Mouse (Mus musculus) forebrain, embryonic 13.5 days (tissue): ENCODE results near the gene Gab2. TPM values are rescaled to one million over a fixed set of nuclear protein-coding genes. Genes with fewer than 3 reads are reported as not detected.

Source experiments
- ATAC-seq: fragments of 200-750 bp; cut with Nextera tagmentation; 2 replicates; pipeline ENCODE4 v1.8.0; 2017
- H3K27ac ChIP-seq: fragments of 300-500 bp; sonication (generic); 2 replicates; pipeline ENCODE4 v1.5.1; 2015; ENCODE audit warnings: inconsistent platforms, mild to moderate bottlenecking, moderate library complexity
- H3K27me3 ChIP-seq: fragments of 300-500 bp; sonication (generic); 2 replicates; pipeline ENCODE4 v1.6.1; 2015; ENCODE audit warnings: mild to moderate bottlenecking, inconsistent platforms
- H3K36me3 ChIP-seq: fragments of 300-500 bp; sonication (generic); 2 replicates; pipeline ENCODE4 v1.6.1; 2015; ENCODE audit warnings: mild to moderate bottlenecking, inconsistent platforms; ENCODE audit not compliant: poor library complexity, severe bottlenecking
- H3K4me1 ChIP-seq: fragments of 300-500 bp; sonication (generic); 2 replicates; pipeline ENCODE4 v1.6.1; 2015; ENCODE audit warnings: inconsistent platforms
- H3K4me2 ChIP-seq: fragments of 300-500 bp; sonication (generic); 2 replicates; pipeline ENCODE4 v1.6.1; 2015; ENCODE audit warnings: inconsistent platforms, mild to moderate bottlenecking, moderate library complexity
- H3K4me3 ChIP-seq: fragments of 300-500 bp; sonication (generic); 2 replicates; pipeline ENCODE4 v1.5.1; 2015; ENCODE audit warnings: mild to moderate bottlenecking, inconsistent platforms
- H3K9ac ChIP-seq: fragments of 300-500 bp; sonication (generic); 2 replicates; pipeline ENCODE4 v1.6.1; 2015; ENCODE audit warnings: mild to moderate bottlenecking, inconsistent platforms
- H3K9me3 ChIP-seq: fragments of 300-500 bp; sonication (generic); replicated peaks from 2 replicates; pipeline ENCODE4 v1.6.1; 2016; ENCODE audit warnings: inconsistent platforms
- WGBS: fragments of 180-500 bp; shearing (Covaris S2); methylation state at CpG from one replicate; pipeline ENCODE4 v1.1.7; 2015; 5-methylcytosine and 5-hydroxymethylcytosine counted together
- polyA plus RNA-seq: library from polyadenylated mRNA; unstranded; fragments of >200 nt; fragmentation: Nextera tagmentation; extraction: Ambion mirVana; gene quantifications from 2 replicates; pipeline ENCODE4 v1.2.1, GENCODE M21; 2015

The Gab2 gene
- polyA plus RNA-seq = 9.9 and 10.1 TPM in 2 replicates

DNA sequence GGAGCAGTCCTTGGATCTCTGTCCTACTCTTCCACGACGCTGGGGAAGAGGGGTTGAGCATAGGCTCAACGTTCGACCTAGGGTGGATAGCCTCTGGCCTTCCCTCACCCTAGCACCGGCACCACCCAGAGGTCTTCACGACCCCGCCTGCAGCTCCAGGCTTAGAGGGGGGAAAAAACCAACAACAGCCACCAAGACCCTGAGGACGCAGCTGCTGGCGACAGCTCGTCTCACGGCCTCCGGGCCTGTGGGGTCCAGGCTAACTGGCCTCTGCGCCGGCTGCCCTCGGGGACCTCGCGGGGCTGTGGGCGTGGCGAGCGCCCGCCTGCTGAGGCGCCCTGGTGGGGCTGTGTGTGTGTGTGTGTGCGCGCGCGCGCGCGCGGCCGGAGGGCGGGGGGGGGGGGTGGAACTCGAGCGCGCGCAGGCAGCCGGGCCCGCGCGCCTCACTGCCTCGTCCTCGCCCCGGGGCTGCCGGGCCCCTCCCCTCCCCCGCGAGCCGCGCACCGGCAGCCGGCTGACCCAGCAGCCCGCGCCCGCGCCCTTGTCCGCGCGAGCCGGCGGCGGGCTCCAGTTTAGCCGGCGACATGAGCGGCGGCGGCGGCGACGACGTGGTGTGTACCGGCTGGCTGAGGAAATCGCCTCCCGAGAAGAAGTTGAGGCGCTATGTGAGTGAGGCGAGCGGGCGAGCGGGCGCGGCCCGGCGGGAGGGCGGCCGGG lies at the start of gene Gab2:
Gab2 (plus strand) TSS at position 345 of the 717 bp plus-strand sequence.
- Histone ChIP-seq H3K27ac (peak within 1 kb of the TSS; percentile 75), H3K27me3 (no peaks in the 10 kb centered on the region), H3K36me3 (no peaks in the 10 kb centered on the region), H3K4me2 (peak within 1 kb of the TSS; percentile 79), H3K4me3 (peak within 1 kb of the TSS; percentile 93), H3K9ac (peak within 1 kb of the TSS; percentile 91), H3K9me3 (no peaks in the 10 kb centered on the region), H3K4me1 (peaks cover 12% of the 10 kb centered on the region)
- peak; percentile 81 for ATAC-seq
- 0% methylated on average over 28 of the region's 83 CpGs for WGBS

DNA sequence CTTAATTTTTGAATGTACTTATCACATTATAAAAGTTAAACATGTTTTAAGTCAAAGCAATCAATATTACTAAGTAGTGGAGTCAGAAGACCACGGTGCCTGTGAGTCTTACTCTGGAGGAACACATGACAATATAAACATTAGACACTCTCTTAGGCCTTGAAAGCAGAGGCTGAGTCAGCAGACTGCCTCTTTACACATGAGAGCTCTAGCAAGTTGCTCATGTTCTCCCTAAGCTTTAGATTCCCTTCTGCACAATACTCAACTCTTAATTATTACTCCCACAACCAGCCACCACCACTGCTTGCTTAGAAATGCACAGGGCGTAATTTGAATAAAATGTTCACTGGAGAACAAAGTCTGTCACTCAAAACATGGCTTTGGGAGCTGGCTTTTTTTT lies 49.0 kb upstream of the Gab2 start:
- Histone ChIP-seq H3K4me3 (no peak overlapping the region), H3K4me2 (no peak overlapping the region), H3K9ac (no peak overlapping the region), H3K27ac (no peak overlapping the region), H3K27me3 (no peaks in the 10 kb centered on the region), H3K9me3 (no peaks in the 10 kb centered on the region), H3K4me1 (peaks cover 4% of the 10 kb centered on the region; the same call in 1 of the 2 replicates), H3K36me3 (no peaks in the 10 kb centered on the region)
- peak; percentile 50; the same call in 1 of the 2 replicates for ATAC-seq
- WGBS = 35% methylated on average over 2 of the region's 2 CpGs

DNA sequence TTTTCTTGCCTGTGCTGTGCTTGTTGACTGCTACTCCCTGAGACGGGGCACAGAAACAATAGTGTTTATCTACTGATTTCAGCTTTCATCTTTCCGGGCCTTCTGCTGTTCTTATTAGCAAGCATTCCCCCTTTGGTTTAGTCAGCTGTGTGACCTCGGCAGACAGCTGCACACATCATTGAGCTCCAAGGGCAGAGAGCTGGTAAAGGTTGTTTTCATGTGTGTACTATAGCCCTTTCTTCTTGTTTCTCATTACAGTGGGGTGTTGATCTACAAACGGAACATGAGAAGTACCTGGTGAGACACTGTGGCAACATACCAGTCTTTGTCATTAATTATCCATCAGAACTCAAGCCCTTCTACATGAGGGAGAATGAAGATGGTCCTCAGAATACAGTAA lies 41.7 kb upstream of the Gab2 start:
- ATAC-seq = no peak
- 73% methylated on average over 4 of the region's 4 CpGs for WGBS
- Histone ChIP-seq H3K9me3 (no peaks in the 10 kb centered on the region), H3K36me3 (no peaks in the 10 kb centered on the region), H3K4me2 (no peak overlapping the region), H3K27ac (no peak overlapping the region), H3K4me1 (no peaks in the 10 kb centered on the region), H3K27me3 (no peaks in the 10 kb centered on the region), H3K9ac (no peak overlapping the region), H3K4me3 (no peak overlapping the region)

DNA sequence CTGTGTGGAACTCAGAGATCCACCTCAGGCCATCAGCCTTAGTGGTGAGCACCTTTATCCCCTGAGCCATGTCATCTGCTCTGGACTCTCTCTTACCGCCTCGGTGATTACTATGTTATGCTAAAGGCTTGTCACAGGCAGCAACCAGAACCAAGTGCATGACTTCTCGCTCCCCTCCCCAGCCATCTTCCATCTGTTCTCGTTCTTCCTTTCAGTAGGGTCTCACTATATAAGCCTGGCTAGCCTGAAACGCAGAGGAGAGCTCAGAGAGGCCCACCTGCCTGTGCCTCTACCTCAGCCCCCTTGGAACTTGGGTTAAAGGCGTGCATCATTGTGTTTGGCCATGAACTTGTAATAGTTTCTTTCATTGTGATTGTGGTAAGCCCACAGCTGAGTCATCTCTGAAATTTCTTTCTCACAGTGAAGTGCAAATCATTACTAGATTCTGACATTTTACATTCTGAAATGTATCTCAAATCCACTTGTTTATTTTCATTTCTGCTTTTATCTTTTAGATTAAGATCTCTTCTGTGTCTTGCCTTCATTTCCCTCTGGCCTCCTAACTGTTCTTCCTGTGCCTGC lies 39.4 kb upstream of the Gab2 start:
- Histone ChIP-seq H3K36me3 (no peaks in the 10 kb centered on the region), H3K9me3 (no peaks in the 10 kb centered on the region), H3K27me3 (no peaks in the 10 kb centered on the region), H3K9ac (no peak overlapping the region), H3K4me1 (no peaks in the 10 kb centered on the region), H3K4me2 (no peak overlapping the region), H3K27ac (no peak overlapping the region), H3K4me3 (no peak overlapping the region)
- no peak for ATAC-seq
- 88% methylated on average over 6 of the region's 6 CpGs for WGBS

DNA sequence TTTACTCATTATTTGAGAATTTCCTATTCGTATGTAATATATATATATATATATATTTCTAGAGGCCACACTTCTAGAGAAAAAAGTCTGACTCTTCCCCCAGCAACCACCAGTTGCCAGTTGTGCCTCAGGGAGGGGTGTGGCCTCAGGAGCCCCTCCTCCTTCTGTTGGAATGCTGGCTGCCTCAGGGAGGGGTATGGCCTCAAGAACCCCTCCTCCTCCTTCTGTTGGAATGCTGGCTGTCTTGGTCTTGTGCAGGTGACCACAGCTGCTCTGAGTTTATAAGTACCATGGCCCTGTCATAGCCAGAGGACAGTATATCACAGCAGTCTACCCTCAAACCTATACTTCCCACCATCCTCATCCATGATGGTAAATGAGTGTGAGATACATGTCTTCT lies 38.4 kb upstream of the Gab2 start:
- WGBS = 94% methylated on average over 1 of the region's 1 CpGs
- H3K27me3 ChIP-seq = no peaks in the 10 kb centered on the region
- H3K4me3 ChIP-seq = no peak overlapping the region
- no peak overlapping the region for H3K4me2 ChIP-seq
- H3K36me3 ChIP-seq = no peaks in the 10 kb centered on the region
- no peak overlapping the region for H3K9ac ChIP-seq
- H3K27ac ChIP-seq = no peak overlapping the region
- H3K9me3 ChIP-seq = no peaks in the 10 kb centered on the region
- ATAC-seq = no peak
- no peaks in the 10 kb centered on the region for H3K4me1 ChIP-seq

DNA sequence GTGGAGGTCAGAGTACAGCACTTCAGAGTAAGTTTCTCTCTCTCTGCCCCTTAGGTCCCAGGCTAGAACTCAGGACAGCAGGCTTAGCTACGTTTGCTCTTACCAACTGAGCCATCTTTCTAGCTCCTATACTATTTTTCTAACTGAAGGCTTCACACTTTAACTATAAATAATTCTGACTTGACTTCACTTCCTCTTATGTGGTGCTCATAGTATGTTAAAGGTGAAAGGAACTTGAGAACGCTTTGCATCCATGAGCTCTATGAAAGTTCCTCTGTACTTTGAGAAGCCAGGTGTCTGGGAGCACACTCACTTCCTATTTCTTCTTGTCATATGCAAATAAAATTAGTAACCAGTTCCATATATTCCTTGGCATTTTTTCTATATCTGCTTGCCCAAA lies 20.4 kb upstream of the Gab2 start:
- peaks cover 12% of the 10 kb centered on the region; the same call in 1 of the 2 replicates for H3K36me3 ChIP-seq
- H3K4me3 ChIP-seq = no peak overlapping the region
- H3K4me2 ChIP-seq = no peak overlapping the region
- no peak overlapping the region for H3K9ac ChIP-seq
- no peaks in the 10 kb centered on the region for H3K27me3 ChIP-seq
- WGBS = 87% methylated on average over 2 of the region's 2 CpGs
- H3K9me3 ChIP-seq = no peaks in the 10 kb centered on the region
- H3K27ac ChIP-seq = no peak overlapping the region
- H3K4me1 ChIP-seq = no peaks in the 10 kb centered on the region
- no peak for ATAC-seq

DNA sequence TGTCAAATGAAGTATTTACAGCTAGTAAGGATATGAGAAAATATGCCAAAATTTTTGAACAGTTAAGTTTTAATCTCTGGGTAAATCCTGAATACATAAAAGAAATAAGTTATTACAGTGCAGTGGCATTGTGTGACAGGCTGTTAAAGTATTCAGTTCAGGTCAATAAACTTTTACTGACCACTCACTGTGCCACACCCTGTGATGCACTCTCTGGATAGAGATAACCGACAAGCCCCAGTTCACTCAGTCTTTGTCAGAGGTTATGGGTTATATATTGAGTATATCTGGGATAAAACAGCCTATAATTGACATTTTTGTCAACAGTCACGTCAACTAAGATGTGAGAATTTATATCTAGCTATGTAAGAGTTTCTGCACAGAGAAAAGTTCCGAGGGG lies 9.9 kb upstream of the Gab2 start:
- Histone ChIP-seq H3K4me1 (no peaks in the 10 kb centered on the region), H3K4me3 (no peak overlapping the region), H3K9me3 (no peaks in the 10 kb centered on the region), H3K27ac (no peak overlapping the region), H3K4me2 (no peak overlapping the region), H3K9ac (no peak overlapping the region), H3K27me3 (no peaks in the 10 kb centered on the region), H3K36me3 (no peaks in the 10 kb centered on the region)
- 90% methylated on average over 3 of the region's 3 CpGs for WGBS
- no peak for ATAC-seq

DNA sequence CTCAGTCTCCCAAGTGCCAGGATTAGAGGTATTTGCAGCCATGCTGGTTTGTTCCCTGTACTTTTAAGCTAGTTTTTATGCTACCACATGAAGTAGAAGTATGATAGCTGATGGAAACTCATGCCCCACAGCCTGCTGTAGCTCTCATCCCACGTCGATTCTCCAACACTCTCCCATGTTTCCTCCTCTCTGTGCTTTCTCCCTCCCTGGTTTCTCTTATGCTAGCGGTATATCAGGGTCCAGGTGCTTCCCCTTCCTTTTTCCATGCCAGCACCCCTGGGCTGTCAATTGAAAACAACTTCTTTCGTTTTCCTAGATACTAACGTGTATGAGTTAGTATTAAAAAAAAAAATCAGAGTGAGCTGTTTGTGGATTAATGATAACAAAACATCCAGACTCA lies 9.3 kb upstream of the Gab2 start:
- Histone ChIP-seq H3K9me3 (no peaks in the 10 kb centered on the region), H3K36me3 (no peaks in the 10 kb centered on the region), H3K4me3 (no peak overlapping the region), H3K4me1 (no peaks in the 10 kb centered on the region), H3K27me3 (no peaks in the 10 kb centered on the region), H3K4me2 (no peak overlapping the region), H3K9ac (no peak overlapping the region), H3K27ac (no peak overlapping the region)
- ATAC-seq = no peak
- WGBS = 85% methylated on average over 5 of the region's 5 CpGs

DNA sequence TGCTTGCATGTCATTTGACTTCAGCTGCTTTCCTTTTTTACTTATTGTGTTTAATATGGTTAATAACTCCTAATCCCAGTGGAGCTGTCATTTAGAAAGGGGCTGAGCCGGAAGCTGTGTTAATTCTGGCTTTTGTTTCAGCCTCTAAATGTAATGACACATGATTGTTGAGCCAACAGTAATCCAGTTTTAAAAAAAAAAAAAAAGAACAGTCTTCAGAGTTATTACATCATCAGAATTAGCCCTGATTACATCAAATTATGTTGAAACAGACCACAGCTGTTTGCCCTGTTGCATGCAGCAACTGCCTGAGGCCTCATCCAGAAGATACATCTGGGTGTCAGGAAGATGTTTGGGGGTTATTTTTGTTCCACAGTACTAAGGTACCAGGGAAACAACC lies 6.4 kb upstream of the Gab2 start:
- Histone ChIP-seq H3K4me1 (0 out of 2 replicates have a peak, but pooled peaks cover 2% of the 10 kb centered on the region), H3K27me3 (no peaks in the 10 kb centered on the region), H3K4me2 (no peak overlapping the region), H3K27ac (no peak overlapping the region), H3K9me3 (no peaks in the 10 kb centered on the region), H3K36me3 (no peaks in the 10 kb centered on the region), H3K4me3 (no peak overlapping the region), H3K9ac (no peak overlapping the region)
- WGBS = 29% methylated on average over 1 of the region's 1 CpGs
- ATAC-seq = no peak

DNA sequence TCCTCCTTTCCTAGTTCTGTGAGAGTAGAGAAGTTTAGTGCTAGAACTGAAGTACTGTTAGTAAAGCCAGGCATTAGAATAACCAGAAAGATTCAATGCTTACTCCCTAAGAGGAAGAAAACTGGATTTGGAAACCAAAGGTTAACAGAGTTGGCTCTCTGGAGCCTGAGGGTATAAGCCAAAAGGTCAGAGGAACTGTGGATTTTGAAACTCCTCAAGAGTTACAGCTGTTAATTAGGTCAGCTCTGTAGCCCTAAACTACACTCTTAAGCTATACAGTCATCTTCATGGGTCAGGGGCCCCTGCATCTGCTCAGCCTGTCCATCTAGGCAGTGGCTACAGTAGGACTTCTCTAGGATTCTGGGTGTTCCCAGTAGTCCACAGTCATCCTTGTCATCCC lies 4.4 kb upstream of the Gab2 start:
- Histone ChIP-seq H3K27ac (no peak overlapping the region), H3K36me3 (no peaks in the 10 kb centered on the region), H3K9me3 (no peaks in the 10 kb centered on the region), H3K4me2 (no peak overlapping the region), H3K4me3 (no peak overlapping the region), H3K27me3 (no peaks in the 10 kb centered on the region), H3K4me1 (0 out of 2 replicates have a peak, but pooled peaks cover 2% of the 10 kb centered on the region), H3K9ac (no peak overlapping the region)
- no peak for ATAC-seq

DNA sequence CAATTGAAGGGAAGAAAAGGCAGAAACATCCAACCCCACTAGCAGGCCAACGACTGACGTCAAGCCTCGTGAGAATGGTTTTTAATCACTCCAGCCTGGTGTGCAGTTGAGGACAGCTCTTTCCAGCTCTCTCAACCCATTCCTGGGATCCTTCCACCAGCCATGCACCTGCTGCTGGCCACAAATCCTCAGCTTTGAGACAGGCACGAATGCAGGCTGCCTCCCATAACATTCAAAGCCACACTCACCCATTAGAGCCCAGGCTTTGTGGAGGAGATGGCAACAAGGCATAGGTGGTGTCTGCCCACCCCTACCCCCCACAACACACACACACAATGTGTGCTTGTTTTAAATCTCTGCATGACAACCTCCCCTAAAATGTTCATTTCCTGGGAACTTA lies 2.7 kb upstream of the Gab2 start:
- Histone ChIP-seq H3K4me3 (no peak overlapping the region), H3K9ac (no peak overlapping the region), H3K36me3 (no peaks in the 10 kb centered on the region), H3K4me1 (peaks cover 12% of the 10 kb centered on the region), H3K27ac (no peak overlapping the region), H3K9me3 (no peaks in the 10 kb centered on the region), H3K27me3 (no peaks in the 10 kb centered on the region), H3K4me2 (no peak overlapping the region)
- no peak for ATAC-seq
- WGBS = 47% methylated on average over 4 of the region's 4 CpGs

DNA sequence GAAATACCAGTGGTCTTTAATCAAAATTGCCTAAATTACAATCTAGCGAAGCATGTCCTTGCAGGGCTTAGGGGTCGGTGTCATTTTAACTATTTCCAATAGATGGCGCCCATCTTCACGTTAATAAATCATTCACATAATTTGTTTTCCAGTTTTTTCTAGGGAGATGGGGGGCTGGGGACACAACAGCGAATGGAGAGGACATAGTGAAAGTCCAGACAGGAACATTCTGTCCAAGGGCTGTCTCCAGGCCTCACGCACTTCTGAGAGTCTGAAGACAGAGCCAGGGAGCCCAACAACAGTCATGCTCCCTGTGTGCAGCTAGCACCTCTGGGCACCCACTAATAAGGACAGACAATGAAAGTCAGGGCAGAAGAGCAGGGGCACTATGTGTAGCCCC lies 2.2 kb upstream of the Gab2 start:
- Histone ChIP-seq H3K4me3 (no peak overlapping the region), H3K9ac (no peak overlapping the region), H3K9me3 (no peaks in the 10 kb centered on the region), H3K36me3 (no peaks in the 10 kb centered on the region), H3K4me1 (peaks cover 12% of the 10 kb centered on the region), H3K27ac (no peak overlapping the region), H3K4me2 (no peak overlapping the region), H3K27me3 (no peaks in the 10 kb centered on the region)
- ATAC-seq = no peak
- 11% methylated on average over 6 of the region's 6 CpGs for WGBS
